Mouse (Mus musculus) cerebellum, adult 2 months (tissue): ENCODE results near the gene Art4.

Experiments
- CTCF ChIP-seq: fragments of 200-500 bp; IDR thresholded peaks from 2 replicates; pipeline ENCODE4 v1.5.1; 2011; ENCODE audit warnings: low read depth, mild to moderate bottlenecking, control low read depth, low read length, moderate library complexity, borderline replicate concordance; ENCODE audit not compliant: insufficient read depth
- POLR2A ChIP-seq: fragments of 200-500 bp; IDR thresholded peaks from 2 replicates; pipeline ENCODE4 v1.6.1; 2011; ENCODE audit warnings: low read length, control low read depth, borderline replicate concordance; ENCODE audit not compliant: insufficient read depth

DNA sequence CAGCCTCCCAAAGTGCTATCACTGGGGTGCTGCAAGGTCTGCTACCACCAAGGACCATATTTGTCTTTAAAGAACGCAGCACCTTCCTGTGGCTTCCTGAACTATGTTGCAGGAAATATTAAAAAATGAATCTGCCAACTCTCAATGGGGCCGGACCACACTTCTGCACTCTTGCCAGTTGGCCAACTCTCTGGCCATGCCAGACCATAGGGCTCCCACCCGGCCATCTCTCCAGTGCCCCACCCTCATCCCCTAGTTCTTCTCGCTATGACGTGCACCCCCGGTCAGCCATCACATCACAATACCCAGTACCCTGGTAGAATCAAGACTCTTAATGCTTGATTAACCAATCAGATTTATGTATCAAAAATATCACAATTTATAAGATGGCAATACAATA, 26.4 kb upstream of the Art4 start:
- TF ChIP-seq CTCF (no peak), POLR2A (no peak)
